Mouse (Mus musculus) testis, adult 2 months (tissue): ENCODE data around the gene H2-M10.2. TPM values are rescaled to one million over a fixed set of nuclear protein-coding genes. Genes with fewer than 3 reads are reported as not detected.
A peak's percentile ranks its signal among the peaks of the same experiment; 100 is the strongest.

Source experiments
- H3K27ac ChIP-seq: fragments of 200-500 bp; 2 replicates; pipeline ENCODE4 v1.5.1; 2012; ENCODE audit warnings: low read depth, low read length; ENCODE audit not compliant: control insufficient read depth, insufficient read depth
- H3K27me3 ChIP-seq: fragments of 200-500 bp; 2 replicates; pipeline ENCODE4 v1.6.1; 2012; ENCODE audit warnings: mild to moderate bottlenecking, low read length, moderate library complexity; ENCODE audit not compliant: control insufficient read depth, insufficient read depth
- H3K36me3 ChIP-seq: fragments of 200-500 bp; 2 replicates; pipeline ENCODE4 v1.6.1; 2012; ENCODE audit warnings: mild to moderate bottlenecking, low read length; ENCODE audit not compliant: control insufficient read depth, insufficient read depth
- H3K4me1 ChIP-seq: fragments of 200-500 bp; 2 replicates; pipeline ENCODE4 v1.6.1; 2012; ENCODE audit warnings: low read length; ENCODE audit not compliant: control insufficient read depth, insufficient read depth
- H3K4me3 ChIP-seq: fragments of 200-500 bp; 2 replicates; pipeline ENCODE4 v1.5.1; 2012; ENCODE audit warnings: low read depth, mild to moderate bottlenecking, low read length, moderate library complexity, mixed read lengths; ENCODE audit not compliant: control insufficient read depth
- CTCF ChIP-seq: fragments of 200-500 bp; IDR thresholded peaks from 2 replicates; pipeline ENCODE4 v1.5.1; 2012; ENCODE audit warnings: low read depth, mild to moderate bottlenecking, inconsistent platforms, low read length, moderate library complexity; ENCODE audit not compliant: control insufficient read depth, insufficient read depth, insufficient replicate concordance
- POLR2A ChIP-seq: fragments of 200-500 bp; IDR thresholded peaks from 2 replicates; pipeline ENCODE4 v1.6.1; 2012; ENCODE audit warnings: low read depth, mild to moderate bottlenecking, inconsistent platforms, low read length, moderate library complexity; ENCODE audit not compliant: control insufficient read depth
- polyA plus RNA-seq: library from polyadenylated mRNA; depleted of rRNA; stranded (reverse); fragments of >200 nt; gene quantifications from 2 replicates; pipeline ENCODE4 v1.2.3, GENCODE M21; 2012

Gene H2-M10.2
- polyA plus RNA-seq, 1 experiment = 0.12 TPM

DNA sequence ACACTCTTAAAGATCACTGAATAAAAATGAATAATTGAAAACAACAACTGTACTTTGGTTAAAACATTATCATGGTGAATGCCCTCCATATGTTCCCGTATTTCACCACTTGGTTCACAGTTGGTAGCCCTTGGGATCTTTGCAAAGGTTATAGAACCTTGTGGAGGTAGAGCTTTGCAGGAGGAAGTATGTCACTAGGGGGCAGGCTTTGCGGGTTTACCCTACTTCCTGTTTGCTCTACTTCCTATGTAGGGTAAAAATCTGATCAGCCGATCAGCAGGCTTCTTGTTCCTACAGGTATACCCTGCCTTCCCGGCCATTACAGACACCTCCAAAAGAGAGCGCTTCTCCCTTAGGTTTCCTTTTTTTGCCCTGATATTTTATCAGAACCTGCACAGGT lies 20.5 kb downstream of the H2-M10.2 start:
- H3K36me3 ChIP-seq = peaks cover 5% of the 10 kb centered on the region
- H3K27ac ChIP-seq = no peak overlapping the region

DNA sequence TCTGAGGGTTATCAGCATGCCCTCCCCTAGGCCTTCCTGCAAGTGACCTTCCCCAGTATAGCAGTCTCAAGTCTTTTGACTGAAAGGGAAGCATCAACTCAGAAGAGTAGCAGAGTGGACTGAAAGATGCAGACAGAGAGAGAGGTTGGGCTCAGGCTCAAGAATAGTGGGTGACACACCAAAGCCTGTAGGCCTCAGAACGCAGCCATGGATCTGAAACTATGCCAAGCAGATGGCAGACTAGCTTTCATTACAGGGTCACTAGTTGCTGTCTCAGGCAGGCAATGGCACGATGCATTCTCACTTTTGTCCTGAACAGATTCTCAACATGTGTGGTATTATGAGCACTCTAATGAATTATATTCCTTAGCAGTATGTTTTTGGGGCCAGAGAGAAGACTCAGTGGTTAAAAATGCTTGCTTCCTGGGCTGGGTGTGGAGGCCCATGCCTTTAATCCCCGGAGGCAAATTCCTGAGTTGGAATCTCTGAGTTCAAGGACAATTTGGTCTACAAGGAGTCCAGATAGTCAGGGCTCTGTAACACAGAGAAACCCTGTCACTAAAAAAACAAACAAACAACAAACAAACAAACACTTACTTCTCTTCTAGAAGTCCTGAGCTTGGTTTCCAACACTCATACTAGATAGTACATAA lies 21.9 kb downstream of the H2-M10.2 start:
- no peaks in the 10 kb centered on the region for H3K27me3 ChIP-seq
- no peak overlapping the region for H3K27ac ChIP-seq
- H3K4me3 ChIP-seq = no peak overlapping the region
- H3K4me1 ChIP-seq = no peaks in the 10 kb centered on the region; the same call in 1 of the 2 replicates
- TF ChIP-seq CTCF (no peak), POLR2A (no peak)
- peaks cover 5% of the 10 kb centered on the region for H3K36me3 ChIP-seq

More for the DNA sequence above, 20.5 kb downstream of the H2-M10.2 start:
- Histone ChIP-seq H3K4me1 (no peaks in the 10 kb centered on the region; the same call in none of the 2 replicates), H3K27me3 (no peaks in the 10 kb centered on the region), H3K4me3 (no peak overlapping the region)
- TF ChIP-seq POLR2A = no peak
- no peak for TF ChIP-seq CTCF

DNA sequence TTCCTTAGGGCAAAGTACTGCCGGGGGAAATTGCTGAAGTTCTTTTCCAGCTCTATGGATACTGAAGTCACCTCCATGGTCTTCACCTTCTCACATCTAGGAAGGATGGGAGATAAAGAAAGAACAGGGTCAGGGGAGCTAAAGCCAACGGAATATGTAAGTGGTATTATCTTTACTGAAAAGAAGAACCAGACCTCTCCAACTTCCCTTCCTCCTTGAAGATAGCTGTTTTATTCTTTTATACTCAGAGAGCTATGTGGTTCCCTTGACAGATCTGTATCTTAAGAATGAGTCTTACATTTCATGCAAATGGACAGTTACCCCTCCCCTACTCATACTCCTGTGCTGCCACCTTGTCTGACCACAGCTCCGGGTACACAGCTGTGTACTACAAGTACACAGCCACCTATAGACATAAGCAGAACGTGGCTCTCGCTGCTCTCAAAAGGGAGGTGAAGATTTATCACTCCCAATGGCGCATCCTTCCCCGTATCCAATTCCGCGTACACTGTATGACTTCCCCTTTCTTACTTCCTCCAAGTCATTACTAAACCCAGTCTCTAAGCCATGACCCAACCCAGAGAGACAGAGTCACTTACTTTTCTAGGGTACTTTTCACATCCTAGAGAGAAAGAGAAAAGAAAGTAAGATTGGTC lies 24.7 kb downstream of the H2-M10.2 start:
- Histone ChIP-seq H3K4me1 (peaks cover 6% of the 10 kb centered on the region), H3K4me3 (no peak overlapping the region), H3K36me3 (no peaks in the 10 kb centered on the region; the same call in 1 of the 2 replicates), H3K27me3 (no peaks in the 10 kb centered on the region), H3K27ac (no peak overlapping the region; the same call in 1 of the 2 replicates)
- TF ChIP-seq POLR2A = no peak
- no peak for TF ChIP-seq CTCF

DNA sequence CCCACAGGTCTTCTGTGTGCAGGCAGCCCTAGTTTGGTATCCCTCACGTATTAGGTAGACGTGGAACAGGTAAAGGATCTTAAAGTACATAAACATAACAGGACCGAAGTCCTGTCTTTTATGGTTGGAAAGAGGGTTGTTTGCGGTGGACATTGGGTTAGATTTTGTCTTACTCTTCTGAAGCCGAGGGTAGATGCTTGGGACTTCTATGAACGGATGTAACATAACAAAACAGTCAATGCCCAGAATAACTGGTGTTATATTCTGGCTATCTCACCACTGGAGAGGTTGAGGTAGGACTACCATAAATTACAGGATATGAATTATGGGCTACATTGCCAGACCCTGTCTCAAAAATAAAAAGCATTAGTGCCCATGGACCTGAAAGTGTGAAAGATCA lies 28.3 kb downstream of the H2-M10.2 start, which contains the start of gene Rpp21:
Gene Rpp21 (minus strand): TSS at position 101 of the 400 bp plus-strand sequence.
- H3K27me3 ChIP-seq = no peaks in the 10 kb centered on the region
- TF ChIP-seq POLR2A (no peak), CTCF (no peak)
- peaks cover 6% of the 10 kb centered on the region for H3K4me1 ChIP-seq
- peak within 1 kb of the TSS; percentile 50; the same call in 1 of the 2 replicates for H3K27ac ChIP-seq
- H3K36me3 ChIP-seq = no peaks in the 10 kb centered on the region
- H3K4me3 ChIP-seq = peak within 1 kb of the TSS; percentile 89

DNA sequence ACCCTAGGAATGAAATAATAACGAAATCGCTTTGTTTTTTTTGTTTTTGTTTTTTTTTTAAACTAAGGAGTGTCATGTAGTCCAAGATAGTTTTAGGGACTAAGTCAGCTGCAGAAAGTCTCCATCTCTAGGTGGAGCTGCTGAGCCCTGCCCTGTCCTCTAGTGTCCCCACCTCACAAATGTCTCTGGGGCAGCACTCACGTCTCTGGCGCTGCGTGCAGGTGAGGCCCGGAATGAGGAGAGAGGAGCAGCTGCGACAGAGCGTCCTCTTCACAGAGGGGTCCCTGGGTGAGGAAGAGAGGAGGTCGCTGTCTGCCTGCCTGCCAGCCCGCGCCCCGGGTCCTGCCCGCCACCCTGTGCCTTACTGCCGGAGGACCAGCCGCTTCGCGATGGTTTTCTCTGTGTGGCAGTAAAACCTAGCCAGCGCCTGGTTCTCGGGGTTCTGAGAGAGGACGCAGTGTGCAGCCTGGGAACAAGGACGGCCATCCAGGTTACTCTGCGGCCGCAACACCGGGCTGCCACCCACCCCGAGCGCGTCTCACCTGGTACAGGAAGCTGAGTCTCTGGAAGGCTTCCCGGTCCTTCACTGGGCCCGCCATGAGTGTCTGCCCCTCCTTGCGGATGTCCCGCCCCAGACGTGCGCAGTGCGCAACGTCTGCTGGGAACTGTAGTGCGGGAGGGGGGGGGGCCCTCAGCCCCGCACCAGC lies 28.9 kb downstream of the H2-M10.2 start:
- Histone ChIP-seq H3K36me3 (no peaks in the 10 kb centered on the region), H3K4me3 (peak overlapping the region; percentile 89), H3K27me3 (no peaks in the 10 kb centered on the region), H3K27ac (peak overlapping the region; percentile 50; the same call in 1 of the 2 replicates), H3K4me1 (peaks cover 6% of the 10 kb centered on the region)
- TF ChIP-seq CTCF (no peak), POLR2A (peak; percentile 61)

DNA sequence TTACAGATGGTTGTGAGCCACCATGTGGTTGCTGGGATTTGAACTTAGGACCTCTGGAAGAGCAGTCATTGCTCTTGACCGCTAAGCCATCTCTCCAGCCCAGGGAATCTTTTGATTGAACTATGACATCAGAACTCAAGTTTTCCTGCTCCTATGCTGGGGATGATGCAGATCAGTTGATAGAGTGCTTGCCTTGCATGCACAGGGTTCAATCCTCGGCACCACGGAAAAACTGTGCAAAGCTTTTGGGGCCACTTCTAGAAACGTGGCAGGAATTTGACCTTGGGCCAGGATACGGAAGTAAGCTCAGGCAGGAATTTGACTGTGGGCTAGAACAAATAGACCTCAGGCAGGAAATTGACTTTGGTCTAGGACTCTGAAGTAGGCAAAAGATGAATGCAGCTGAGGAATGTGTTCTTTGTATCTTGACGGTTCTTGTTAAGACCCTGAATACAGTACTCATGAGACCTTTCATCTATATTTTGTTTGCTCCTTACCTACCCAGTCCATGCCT lies 33.1 kb downstream of the H2-M10.2 start:
- Histone ChIP-seq H3K27ac (no peak overlapping the region), H3K36me3 (no peaks in the 10 kb centered on the region), H3K27me3 (no peaks in the 10 kb centered on the region), H3K4me1 (peaks cover 9% of the 10 kb centered on the region), H3K4me3 (no peak overlapping the region)
- TF ChIP-seq CTCF (no peak), POLR2A (no peak)
